Mouse (Mus musculus) heart, postnatal 36 days (tissue): ENCODE measurements around the gene Rab5if. TPM values are rescaled to one million over a fixed set of nuclear protein-coding genes. Genes with fewer than 3 reads are reported as not detected.
"Not testable (repeated sequence)": the region's sequence is repeated elsewhere in the genome, so short reads cannot be mapped to it uniquely, and the experiment has no call there.

Experiments used
- DNase-seq, 2 experiments: peaks; one replicate each; pipeline ENCODE4 v3.0.0; 2021 to 2022
- intact Hi-C: fragments of 180-260 bp; cut with DNase I; formaldehyde crosslinking; loops from one replicate; pipeline ENCODE4 v1.15.1; 2025
- total RNA-seq, 2 experiments: library from RNA; stranded (reverse); gene quantifications; 2 replicates each; pipeline ENCODE4 v1.2.3; 2021

Rab5if gene
- total RNA-seq, 2 experiments from 2014 or later = 114 to 123 TPM

- no peak for DNase-seq
Measured at GRCm38 (mm10) chr2:156916419-156917125, 53.6 kb downstream of the Rab5if start.

GRCm38 (mm10) chr2:156918562-156918961 is 55.6 kb downstream of the Rab5if start:
- intact Hi-C loops = no loop called here

More at GRCm38 (mm10) chr2:156916419-156917125, 53.6 kb downstream of the Rab5if start:
- intact Hi-C loops = no loop called here

GRCm38 (mm10) chr2:156919191-156919590 is 56.3 kb downstream of the Rab5if start:
- intact Hi-C loops, DNase-seq: not testable (repeated sequence)

More at GRCm38 (mm10) chr2:156918562-156918961, 55.6 kb downstream of the Rab5if start:
- DNase-seq = no peak

- intact Hi-C loops = no loop called here
- DNase-seq = no peak
Measured at GRCm38 (mm10) chr2:156919796-156920195, 56.9 kb downstream of the Rab5if start.

DNA sequence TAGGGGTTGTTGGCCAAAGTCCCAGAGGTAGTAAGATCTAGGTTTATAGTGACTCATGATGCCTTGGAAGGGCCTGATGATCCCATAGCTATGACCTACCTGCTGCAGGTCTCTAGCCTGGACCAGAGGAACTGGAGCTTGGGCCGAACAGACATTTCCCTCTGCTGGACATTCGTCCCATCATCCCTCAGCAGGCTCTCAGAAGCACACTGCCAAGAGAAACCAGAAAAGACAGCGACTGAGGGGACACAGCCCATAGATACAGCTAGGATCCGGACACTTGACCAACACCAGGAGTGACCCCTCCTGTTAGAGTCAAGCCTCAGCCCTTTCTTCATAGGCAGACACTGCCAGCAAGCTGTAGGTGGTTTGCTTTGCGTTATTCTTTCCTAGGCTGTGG is 60.1 kb downstream of the Rab5if start:
- no peak for DNase-seq
- intact Hi-C loops = no loop called here

Other genes starting within 250 kb of the Rab5if start
- 10 to 100 TPM; 35.5 to 38.2 TPM for gene Dlgap4, start 249.4 kb upstream of the Rab5if start, total RNA-seq
- gene Myl9, start 87.7 kb upstream of the Rab5if start, total RNA-seq = 100 to 1,000 TPM in 1 of 2 experiments, 10 to 100 TPM in 1; 97.9 to 115 TPM
- under 1 TPM; 0.51 to 0.72 TPM for gene Tgif2, start 23.1 kb upstream of the Rab5if start, total RNA-seq
- 1 to 10 TPM in 1 of 2 experiments, under 1 TPM in 1; 0.65 to 1.1 TPM for gene 4930518I15Rik, start 5.2 kb upstream of the Rab5if start, total RNA-seq
- not detected for gene Sla2, start 24.1 kb downstream of the Rab5if start, total RNA-seq
- 10 to 100 TPM; 20.0 to 24.9 TPM for gene Ndrg3, start 128.9 kb downstream of the Rab5if start, total RNA-seq
- 1 to 10 TPM; 1.6 to 2.2 TPM for gene Dsn1, start 144.0 kb downstream of the Rab5if start, total RNA-seq
- gene Soga1, start 216.1 kb downstream of the Rab5if start, total RNA-seq = 10 to 100 TPM; 11.5 to 13.4 TPM
- not detected for gene Tldc2, start 223.9 kb downstream of the Rab5if start, total RNA-seq